In genomic region chr15:4375031-4375422, GRCm38 (mm10) we compare ENCODE assay signal across 10 mouse cellular contexts. TPM values are rescaled to one million over a fixed set of nuclear protein-coding genes. Genes with fewer than 3 reads are reported as not detected.
DNase-seq lines count a peak whose midpoint lies in the region; ATAC-seq and TF ChIP-seq lines count a peak whose summit lies in the region.
"Had no signal": no experiment of that assay in that cellular context is flagged by ENCODE, and none has a peak within 500 bp of the region (broad histone marks: within the 10 kb centered on the region; RNA-seq: fewer than 3 reads in every experiment).

No protein-coding gene starts in this region.

- DNase-seq in kidney, adult 9 months = no peak
- DNase-seq in layer of hippocampus, postnatal 14 days (ENCODE audit: low spot score in 2 of 2) = no peak
- DNase-seq in layer of hippocampus, adult 9-11 months = no peak
- no peak for DNase-seq in T-cell, adult 2 months (ENCODE audit: low spot score)

- no peaks in the 10 kb centered on the region for H3K36me3 ChIP-seq in kidney, embryonic 16.5 days (ENCODE audit: insufficient read depth, low read length)
- no peaks in the 10 kb centered on the region for H3K36me3 ChIP-seq in intestine, embryonic 15.5 days
- no peaks in the 10 kb centered on the region for H3K36me3 ChIP-seq in neural tube, embryonic 13.5 days

- H3K4me2 ChIP-seq in kidney, embryonic 16.5 days (replicated peaks; ENCODE audit: low read depth, low read length) = peak overlapping the region; percentile 77
- H3K4me2 ChIP-seq in intestine, embryonic 15.5 days (replicated peaks) = peak overlapping the region; percentile 71
- peak overlapping the region; percentile 85 for H3K4me2 ChIP-seq in neural tube, embryonic 13.5 days

- peaks cover 4% of the 10 kb centered on the region for H3K27me3 ChIP-seq in kidney, embryonic 16.5 days (ENCODE audit: insufficient read depth, low read length)
- H3K27me3 ChIP-seq in intestine, embryonic 15.5 days (replicated peaks) = peaks cover 9% of the 10 kb centered on the region; the same call in 1 of the 2 replicates
- no peaks in the 10 kb centered on the region for H3K27me3 ChIP-seq in neural tube, embryonic 13.5 days
- H3K27me3 ChIP-seq: Patski had no signal

- no peak overlapping the region for H3K27ac ChIP-seq in kidney, embryonic 16.5 days (ENCODE audit: low read length)
- no peak overlapping the region for H3K27ac ChIP-seq in embryonic fibroblast, embryonic 13.5 days (ENCODE audit: insufficient read depth, low read length)
- H3K27ac ChIP-seq in intestine, embryonic 15.5 days = no peak overlapping the region
- H3K27ac ChIP-seq in neural tube, embryonic 13.5 days (replicated peaks) = no peak overlapping the region

- H3K9ac ChIP-seq in kidney, embryonic 16.5 days (replicated peaks; ENCODE audit: low read length) = peak overlapping the region; percentile 20; the same call in 1 of the 2 replicates
- H3K9ac ChIP-seq in intestine, embryonic 15.5 days = no peak overlapping the region
- peak overlapping the region; percentile 80 for H3K9ac ChIP-seq in neural tube, embryonic 13.5 days

- no peak for TF ChIP-seq CTCF in embryonic fibroblast, embryonic 13.5 days (IDR thresholded peaks at IDR 0.05; ENCODE audit: borderline replicate concordance, insufficient read depth, low read length)

- 23% methylated on average over 6 of the region's 6 CpGs for WGBS in kidney, embryonic 16.5 days
- 22% methylated on average over 6 of the region's 6 CpGs for WGBS in intestine, embryonic 15.5 days
- 20% methylated on average over 6 of the region's 6 CpGs for WGBS in neural tube, embryonic 13.5 days

- peak overlapping the region; percentile 49 for H3K4me3 ChIP-seq in kidney, embryonic 16.5 days (ENCODE audit: low read length)
- peak overlapping the region; percentile 34 for H3K4me3 ChIP-seq in embryonic fibroblast, embryonic 13.5 days (ENCODE audit: insufficient read depth, low read length)
- peak overlapping the region; percentile 35 for H3K4me3 ChIP-seq in intestine, embryonic 15.5 days (replicated peaks)
- peak overlapping the region; percentile 58 for H3K4me3 ChIP-seq in neural tube, embryonic 13.5 days

- no peak for TF ChIP-seq POLR2A in embryonic fibroblast, embryonic 13.5 days (IDR thresholded peaks at IDR 0.05; ENCODE audit: low read depth, low read length)

- peaks cover 11% of the 10 kb centered on the region; the same call in 1 of the 2 replicates for H3K4me1 ChIP-seq in kidney, embryonic 16.5 days (ENCODE audit: insufficient read depth, low read length)
- H3K4me1 ChIP-seq in embryonic fibroblast, embryonic 13.5 days (ENCODE audit: control insufficient read depth, insufficient read depth, low read length) = no peaks in the 10 kb centered on the region
- H3K4me1 ChIP-seq in intestine, embryonic 15.5 days (replicated peaks) = 0 out of 2 replicates have a peak, but pooled peaks cover 4% of the 10 kb centered on the region
- peaks cover 21% of the 10 kb centered on the region for H3K4me1 ChIP-seq in neural tube, embryonic 13.5 days (replicated peaks)

- H3K9me3 ChIP-seq in kidney, embryonic 16.5 days (ENCODE audit: low read length) = no peaks in the 10 kb centered on the region
- H3K9me3 ChIP-seq in intestine, embryonic 15.5 days = no peaks in the 10 kb centered on the region
- no peaks in the 10 kb centered on the region for H3K9me3 ChIP-seq in neural tube, embryonic 13.5 days

- no peak for ATAC-seq in kidney, embryonic 16.5 days (ENCODE audit: low FRiP score, low TSS enrichment)
- no peak for ATAC-seq in intestine, embryonic 15.5 days
- ATAC-seq in neural tube, embryonic 13.5 days (ENCODE audit: low read depth) = 0 out of 2 replicates have a peak, but pooled peaks have one; percentile 8
- ATAC-seq: Patski had no signal

RNA-seq across cellular contexts. Expression of gene Plcxd3, which starts 0.3 kb away (rescaled TPM):
- 2.1 and 3.2 TPM in 2 replicates for polyA plus RNA-seq in kidney, embryonic 16.5 days (2015; fragmentation: Nextera tagmentation; extraction: Ambion mirVana)
- not detected in 2 replicates for polyA plus RNA-seq in embryonic fibroblast, embryonic 13.5 days (2011; ENCODE audit: insufficient read length, low read depth, missing spikeins)
- polyA plus RNA-seq in intestine, embryonic 15.5 days (2015; fragmentation: Nextera tagmentation; extraction: Ambion mirVana) = 2.5 and 2.8 TPM in 2 replicates
- 35.1 and 37.1 TPM in 2 replicates for polyA plus RNA-seq in neural tube, embryonic 13.5 days (2015; fragmentation: Nextera tagmentation; extraction: Ambion mirVana)
- 10 to 100 TPM; 22.7 to 23.6 TPM for total RNA-seq in layer of hippocampus, postnatal 14 days (2021)
- polyA plus RNA-seq: Patski; spleen, adult 2 months had no signal
